Mouse (Mus musculus) hindbrain, embryonic 11.5 days (tissue): ENCODE results near the gene Nr2c2ap. TPM values are rescaled to one million over a fixed set of nuclear protein-coding genes. Genes with fewer than 3 reads are reported as not detected.

Experiments
- ATAC-seq: fragments of 200-750 bp; cut with Nextera tagmentation; 2 replicates; pipeline ENCODE4 v1.8.0; 2017; ENCODE audit warnings: mild to moderate bottlenecking, moderate TSS enrichment, moderate library complexity; ENCODE audit not compliant: low FRiP score
- DNase-seq: peaks from one replicate; pipeline ENCODE4 v3.0.0-alpha.2; 2015; ENCODE audit warnings: low spot score
- H3K27ac ChIP-seq: fragments of 300-500 bp; sonication (generic); 2 replicates; pipeline ENCODE4 v1.5.1; 2014; ENCODE audit warnings: mild to moderate bottlenecking, low read depth, low read length
- H3K27me3 ChIP-seq: fragments of 300-500 bp; sonication (generic); 2 replicates; pipeline ENCODE4 v1.6.1; 2014; ENCODE audit warnings: mild to moderate bottlenecking, low read length, moderate library complexity, mixed read lengths; ENCODE audit not compliant: control insufficient read depth, insufficient read depth
- H3K36me3 ChIP-seq: fragments of 300-500 bp; sonication (generic); 2 replicates; pipeline ENCODE4 v1.6.1; 2014; ENCODE audit warnings: mild to moderate bottlenecking, low read length, moderate library complexity, mixed read lengths; ENCODE audit not compliant: control insufficient read depth, insufficient read depth
- H3K4me1 ChIP-seq: fragments of 300-500 bp; sonication (generic); replicated peaks from 2 replicates; pipeline ENCODE4 v1.6.1; 2014; ENCODE audit warnings: low read length, mixed read lengths; ENCODE audit not compliant: control insufficient read depth, insufficient read depth
- H3K4me2 ChIP-seq: fragments of 300-500 bp; sonication (generic); replicated peaks from 2 replicates; pipeline ENCODE4 v1.6.1; 2014; ENCODE audit warnings: mild to moderate bottlenecking, low read depth, low read length
- H3K4me3 ChIP-seq: fragments of 300-500 bp; sonication (generic); 2 replicates; pipeline ENCODE4 v1.5.1; 2014; ENCODE audit warnings: low read depth, low read length
- H3K9ac ChIP-seq: fragments of 300-500 bp; sonication (generic); 2 replicates; pipeline ENCODE4 v1.6.1; 2014; ENCODE audit warnings: low read depth, low read length
- H3K9me3 ChIP-seq: fragments of 300-500 bp; sonication (generic); 2 replicates; pipeline ENCODE4 v1.6.1; 2016; ENCODE audit warnings: low read length; ENCODE audit not compliant: control insufficient read depth
- WGBS: fragments of 180-500 bp; shearing (Covaris S2); extraction: QIAGEN DNeasy Blood & Tissue Kit; methylation state at CpG from one replicate; pipeline ENCODE4 v1.1.7; 2014; 5-methylcytosine and 5-hydroxymethylcytosine counted together
- polyA plus RNA-seq: library from polyadenylated mRNA; unstranded; fragments of >200 nt; fragmentation: Nextera tagmentation; extraction: Ambion mirVana; gene quantifications from 2 replicates; pipeline ENCODE4 v1.2.1, GENCODE M21; 2014

The Nr2c2ap gene
- polyA plus RNA-seq, 1 experiment from 2014 or later = 19.2 TPM

DNA sequence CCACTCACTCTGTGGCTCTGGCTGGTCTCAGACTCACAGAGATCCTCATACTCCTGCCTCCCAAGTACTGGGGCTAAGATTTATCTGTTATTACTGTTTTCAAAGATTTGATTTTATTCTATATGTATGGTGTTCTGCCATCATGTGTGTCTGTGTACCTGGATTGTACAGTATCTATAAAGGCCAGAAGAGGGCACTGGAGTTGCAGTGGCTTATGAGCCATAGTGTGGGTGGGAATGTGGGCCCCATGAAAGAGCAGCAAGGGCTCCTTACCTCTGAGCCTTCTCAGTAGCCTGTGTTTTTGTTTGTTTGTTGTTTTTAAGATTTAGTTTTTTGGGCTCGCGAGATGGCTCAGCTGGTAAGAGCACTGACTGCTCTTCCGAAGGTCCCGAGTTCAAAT is 47.9 kb downstream of the Nr2c2ap start:
- no peaks in the 10 kb centered on the region for H3K4me1 ChIP-seq
- no peaks in the 10 kb centered on the region for H3K27me3 ChIP-seq
- H3K36me3 ChIP-seq = no peaks in the 10 kb centered on the region
- H3K9ac ChIP-seq = no peak overlapping the region
- no peaks in the 10 kb centered on the region for H3K9me3 ChIP-seq
- H3K4me2 ChIP-seq = no peak overlapping the region
- no peak for DNase-seq
- no peak for ATAC-seq
- no peak overlapping the region for H3K4me3 ChIP-seq
- 98% methylated on average over 4 of the region's 4 CpGs for WGBS
- H3K27ac ChIP-seq = no peak overlapping the region

DNA sequence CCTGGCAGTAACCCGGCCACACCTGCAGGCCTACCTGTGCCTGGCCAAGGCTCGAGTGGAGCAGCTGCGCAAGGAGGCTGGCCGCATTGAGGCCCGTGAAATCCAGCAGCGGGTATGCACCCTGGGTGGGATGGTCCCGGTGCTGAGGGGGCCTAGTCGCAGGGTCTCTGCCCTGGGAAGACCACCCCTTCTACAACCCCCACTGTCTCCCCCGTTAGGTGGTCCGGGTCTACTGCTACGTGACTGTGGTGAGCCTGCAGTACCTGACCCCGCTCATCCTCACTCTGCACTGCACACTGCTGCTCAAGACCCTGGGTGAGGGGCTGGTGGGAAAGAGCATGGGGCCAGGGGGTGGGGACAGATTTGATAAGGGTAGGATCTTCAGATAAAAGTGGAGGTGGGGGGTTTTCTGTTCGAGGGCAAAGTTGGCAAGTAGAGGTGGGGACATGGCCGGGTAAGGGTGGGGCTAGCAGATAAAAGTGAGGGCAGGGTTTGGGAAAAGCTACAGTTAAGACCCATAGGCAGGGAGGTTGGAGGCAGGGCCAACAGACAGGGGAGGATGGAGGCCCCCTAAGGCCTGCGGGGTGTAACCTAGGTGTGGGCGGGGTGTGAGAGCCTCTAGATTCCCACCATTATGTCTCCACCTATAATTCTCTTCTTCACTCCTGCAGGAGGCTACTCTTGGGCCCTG is 50.2 kb downstream of the Nr2c2ap start:
- no peaks in the 10 kb centered on the region for H3K4me1 ChIP-seq
- H3K9ac ChIP-seq = no peak overlapping the region
- ATAC-seq = no peak; the same call in 1 of the 2 replicates
- no peak overlapping the region for H3K27ac ChIP-seq
- H3K9me3 ChIP-seq = no peaks in the 10 kb centered on the region
- no peak overlapping the region for H3K4me2 ChIP-seq
- H3K27me3 ChIP-seq = no peaks in the 10 kb centered on the region
- 81% methylated on average over 16 of the region's 16 CpGs for WGBS
- H3K4me3 ChIP-seq = no peak overlapping the region
- no peak for DNase-seq
- H3K36me3 ChIP-seq = no peaks in the 10 kb centered on the region

DNA sequence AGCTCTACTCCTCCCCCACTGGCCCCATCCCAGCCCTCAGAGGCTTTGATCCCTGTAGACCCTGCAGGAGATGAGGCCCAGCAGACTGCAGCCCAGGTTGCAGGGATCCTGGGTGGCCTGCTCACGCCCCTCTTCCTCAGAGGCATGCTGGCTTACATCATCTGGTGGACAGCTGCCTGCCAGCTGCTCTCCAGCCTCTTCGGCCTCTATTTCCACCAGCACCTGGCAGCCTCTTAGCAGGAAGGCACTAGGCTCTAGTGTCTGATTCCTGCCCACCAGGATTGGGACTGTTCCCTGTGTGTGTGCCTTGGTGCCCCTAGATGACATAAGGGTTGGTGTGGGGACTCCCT is 50.7 kb downstream of the Nr2c2ap start:
- Histone ChIP-seq H3K27me3 (no peaks in the 10 kb centered on the region), H3K9me3 (no peaks in the 10 kb centered on the region), H3K4me1 (no peaks in the 10 kb centered on the region), H3K9ac (no peak overlapping the region), H3K4me2 (no peak overlapping the region), H3K4me3 (no peak overlapping the region), H3K27ac (no peak overlapping the region), H3K36me3 (no peaks in the 10 kb centered on the region)
- no peak for ATAC-seq
- no peak for DNase-seq
- WGBS = 66% methylated on average over 2 of the region's 2 CpGs

DNA sequence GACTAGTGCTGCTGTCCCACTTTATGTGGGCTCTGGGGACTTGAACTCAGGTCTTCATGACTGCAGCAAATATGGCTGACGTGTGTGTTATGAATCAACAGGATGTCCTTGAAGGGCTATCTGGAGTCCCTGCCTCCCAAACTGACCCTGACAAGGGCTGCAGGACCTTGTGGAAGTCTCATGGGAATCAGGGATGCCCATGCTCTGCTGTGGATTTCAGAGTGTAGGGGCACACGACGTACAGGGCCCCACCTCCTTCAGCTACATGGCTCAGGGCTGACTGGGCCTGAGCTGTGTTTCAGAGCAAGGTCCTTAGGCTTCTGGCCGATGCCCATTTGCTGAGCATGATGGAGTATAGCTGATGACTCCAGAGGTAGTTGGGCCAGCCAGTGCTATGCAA is 52.1 kb downstream of the Nr2c2ap start:
- DNase-seq (no peak), ATAC-seq (no peak)
- no peaks in the 10 kb centered on the region for H3K27me3 ChIP-seq
- 90% methylated on average over 4 of the region's 4 CpGs for WGBS
- H3K9ac ChIP-seq = no peak overlapping the region
- H3K27ac ChIP-seq = no peak overlapping the region
- H3K4me2 ChIP-seq = no peak overlapping the region
- H3K4me1 ChIP-seq = no peaks in the 10 kb centered on the region
- no peaks in the 10 kb centered on the region for H3K36me3 ChIP-seq
- H3K9me3 ChIP-seq = no peaks in the 10 kb centered on the region
- H3K4me3 ChIP-seq = no peak overlapping the region

Other genes starting within 250 kb of the Nr2c2ap start
- 0.50 and 0.73 TPM in 2 replicates for gene Cilp2, start 243.6 kb upstream of the Nr2c2ap start, polyA plus RNA-seq
- 4.2 and 4.3 TPM in 2 replicates for gene Tssk6, start 229.1 kb upstream of the Nr2c2ap start, polyA plus RNA-seq
- 169 and 174 TPM in 2 replicates for gene Ndufa13, start 228.8 kb upstream of the Nr2c2ap start, polyA plus RNA-seq
- 4.6 and 6.1 TPM in 2 replicates for gene Yjefn3, start 228.6 kb upstream of the Nr2c2ap start, polyA plus RNA-seq
- gene Gatad2a, start 134.9 kb upstream of the Nr2c2ap start, polyA plus RNA-seq = 48.8 and 62.0 TPM in 2 replicates
- gene Mau2, start 88.6 kb upstream of the Nr2c2ap start, polyA plus RNA-seq = 51.1 and 52.1 TPM in 2 replicates
- gene Sugp1, start 88.5 kb upstream of the Nr2c2ap start, polyA plus RNA-seq = 34.5 and 35.4 TPM in 2 replicates
- 0.86 and 1.4 TPM in 2 replicates for gene Tm6sf2, start 58.4 kb upstream of the Nr2c2ap start, polyA plus RNA-seq
- 0.22 TPM in 1 of 2 replicates, not detected in the other for gene Hapln4, start 47.9 kb upstream of the Nr2c2ap start, polyA plus RNA-seq
- 71.3 and 74.5 TPM in 2 replicates for gene Ncan, start 10.5 kb upstream of the Nr2c2ap start, polyA plus RNA-seq
- 10.9 and 14.6 TPM in 2 replicates for gene Rfxank, start 7.8 kb downstream of the Nr2c2ap start, polyA plus RNA-seq
- 48.4 and 49.0 TPM in 2 replicates for gene Borcs8, start 8.2 kb downstream of the Nr2c2ap start, polyA plus RNA-seq
- gene Mef2b, start 8.4 kb downstream of the Nr2c2ap start, polyA plus RNA-seq = 0.28 and 0.32 TPM in 2 replicates
- gene Tmem161a, start 41.0 kb downstream of the Nr2c2ap start, polyA plus RNA-seq = 22.3 and 24.3 TPM in 2 replicates
- 1.5 and 2.0 TPM in 2 replicates for gene Slc25a42, start 81.0 kb downstream of the Nr2c2ap start, polyA plus RNA-seq
- 46.5 and 46.8 TPM in 2 replicates for gene Sugp2, start 102.9 kb downstream of the Nr2c2ap start, polyA plus RNA-seq
- 34.0 and 37.5 TPM in 2 replicates for gene Armc6, start 103.1 kb downstream of the Nr2c2ap start, polyA plus RNA-seq
- gene Homer3, start 151.5 kb downstream of the Nr2c2ap start, polyA plus RNA-seq = 50.4 and 51.6 TPM in 2 replicates
- gene Ddx49, start 171.2 kb downstream of the Nr2c2ap start, polyA plus RNA-seq = 43.3 and 50.1 TPM in 2 replicates
- 268 and 278 TPM in 2 replicates for gene Cope, start 171.2 kb downstream of the Nr2c2ap start, polyA plus RNA-seq
- gene Cers1, start 184.4 kb downstream of the Nr2c2ap start, polyA plus RNA-seq = 5.7 and 6.2 TPM in 2 replicates
- gene Gdf1, start 198.5 kb downstream of the Nr2c2ap start, polyA plus RNA-seq = 1.3 TPM in 2 replicates
- gene Upf1, start 221.9 kb downstream of the Nr2c2ap start, polyA plus RNA-seq = 21.4 TPM in 2 replicates
- gene Comp, start 242.2 kb downstream of the Nr2c2ap start, polyA plus RNA-seq = 0.08 and 0.11 TPM in 2 replicates